Mouse (Mus musculus): Measurements from ENCODE around the gene Atcay. TPM values are rescaled to one million over a fixed set of nuclear protein-coding genes. Genes with fewer than 3 reads are reported as not detected.

The Atcay gene
- polyA plus RNA-seq (2012; rRNA removed): 166 and 169 TPM in 2 replicates

- Histone ChIP-seq H3K27ac (ENCODE audit: insufficient read depth, low read length) (peak within 1 kb of the TSS; percentile 95), H3K4me3 (ENCODE audit: insufficient read depth, low read length) (peak within 1 kb of the TSS; percentile 95), H3K4me1 (ENCODE audit: control insufficient read depth, insufficient read depth, low read length) (peaks cover 6% of the 10 kb centered on the region; the same call in 1 of the 2 replicates)
- TF ChIP-seq POLR2A (IDR thresholded peaks at IDR 0.05; ENCODE audit: extremely low read depth, insufficient read depth, low read length): peak; percentile 98
- peak; percentile 61 for TF ChIP-seq CTCF (IDR thresholded peaks at IDR 0.05; ENCODE audit: extremely low read depth, insufficient read depth, low read length)
Observed at GRCm38 (mm10) chr10:81230438-81231332, at the start of gene Atcay. Gene Atcay (minus strand): TSS chr10:81230833.

GRCm38 (mm10) chr10:81279496-81279895 is 48.9 kb upstream of the Atcay start:
- H3K4me1 ChIP-seq (ENCODE audit: control insufficient read depth, insufficient read depth, low read length): no peaks in the 10 kb centered on the region
- TF ChIP-seq CTCF (IDR thresholded peaks at IDR 0.05; ENCODE audit: extremely low read depth, insufficient read depth, low read length): no peak
- TF ChIP-seq POLR2A (IDR thresholded peaks at IDR 0.05; ENCODE audit: extremely low read depth, insufficient read depth, low read length): no peak
- no peak overlapping the region for H3K27ac ChIP-seq (ENCODE audit: insufficient read depth, low read length)
- H3K4me3 ChIP-seq (ENCODE audit: insufficient read depth, low read length): no peak overlapping the region

GRCm38 (mm10) chr10:81277676-81278075 is 47.0 kb upstream of the Atcay start:
- no peak overlapping the region for H3K27ac ChIP-seq (ENCODE audit: insufficient read depth, low read length)
- TF ChIP-seq CTCF (IDR thresholded peaks at IDR 0.05; ENCODE audit: extremely low read depth, insufficient read depth, low read length) (no peak), POLR2A (IDR thresholded peaks at IDR 0.05; ENCODE audit: extremely low read depth, insufficient read depth, low read length) (no peak)
- H3K4me1 ChIP-seq (ENCODE audit: control insufficient read depth, insufficient read depth, low read length): no peaks in the 10 kb centered on the region
- no peak overlapping the region for H3K4me3 ChIP-seq (ENCODE audit: insufficient read depth, low read length)

- Histone ChIP-seq H3K27ac (ENCODE audit: insufficient read depth, low read length) (no peak overlapping the region), H3K4me3 (ENCODE audit: insufficient read depth, low read length) (no peak overlapping the region), H3K4me1 (ENCODE audit: control insufficient read depth, insufficient read depth, low read length) (no peaks in the 10 kb centered on the region)
- TF ChIP-seq CTCF (IDR thresholded peaks at IDR 0.05; ENCODE audit: extremely low read depth, insufficient read depth, low read length) (no peak), POLR2A (IDR thresholded peaks at IDR 0.05; ENCODE audit: extremely low read depth, insufficient read depth, low read length) (no peak)
Observed at GRCm38 (mm10) chr10:81273842-81274241, 43.2 kb upstream of the Atcay start.

- no peak overlapping the region for H3K4me3 ChIP-seq (ENCODE audit: insufficient read depth, low read length)
- TF ChIP-seq CTCF (IDR thresholded peaks at IDR 0.05; ENCODE audit: extremely low read depth, insufficient read depth, low read length): no peak
- TF ChIP-seq POLR2A (IDR thresholded peaks at IDR 0.05; ENCODE audit: extremely low read depth, insufficient read depth, low read length): no peak
- no peaks in the 10 kb centered on the region for H3K4me1 ChIP-seq (ENCODE audit: control insufficient read depth, insufficient read depth, low read length)
- no peak overlapping the region for H3K27ac ChIP-seq (ENCODE audit: insufficient read depth, low read length)
Observed at GRCm38 (mm10) chr10:81272356-81272755, 41.7 kb upstream of the Atcay start.

- TF ChIP-seq CTCF (IDR thresholded peaks at IDR 0.05; ENCODE audit: extremely low read depth, insufficient read depth, low read length): no peak
- TF ChIP-seq POLR2A (IDR thresholded peaks at IDR 0.05; ENCODE audit: extremely low read depth, insufficient read depth, low read length): no peak
- no peaks in the 10 kb centered on the region for H3K4me1 ChIP-seq (ENCODE audit: control insufficient read depth, insufficient read depth, low read length)
- H3K4me3 ChIP-seq (ENCODE audit: insufficient read depth, low read length): peak overlapping the region; percentile 49
- no peak overlapping the region for H3K27ac ChIP-seq (ENCODE audit: insufficient read depth, low read length)
Observed at GRCm38 (mm10) chr10:81268643-81269412, 38.2 kb upstream of the Atcay start.

GRCm38 (mm10) chr10:81268056-81268455 is 37.4 kb upstream of the Atcay start:
- TF ChIP-seq CTCF (IDR thresholded peaks at IDR 0.05; ENCODE audit: extremely low read depth, insufficient read depth, low read length) (no peak), POLR2A (IDR thresholded peaks at IDR 0.05; ENCODE audit: extremely low read depth, insufficient read depth, low read length) (peak; percentile 86; the same call in 1 of the 2 replicates)
- H3K4me3 ChIP-seq (ENCODE audit: insufficient read depth, low read length): peak overlapping the region; percentile 49
- no peak overlapping the region for H3K27ac ChIP-seq (ENCODE audit: insufficient read depth, low read length)
- no peaks in the 10 kb centered on the region for H3K4me1 ChIP-seq (ENCODE audit: control insufficient read depth, insufficient read depth, low read length)

- H3K4me1 ChIP-seq (ENCODE audit: control insufficient read depth, insufficient read depth, low read length): no peaks in the 10 kb centered on the region
- H3K4me3 ChIP-seq (ENCODE audit: insufficient read depth, low read length): peak within 1 kb of the TSS; percentile 49
- H3K27ac ChIP-seq (ENCODE audit: insufficient read depth, low read length): peak within 1 kb of the TSS; percentile 85
- TF ChIP-seq POLR2A (IDR thresholded peaks at IDR 0.05; ENCODE audit: extremely low read depth, insufficient read depth, low read length) (peak; percentile 53; the same call in 1 of the 2 replicates), CTCF (IDR thresholded peaks at IDR 0.05; ENCODE audit: extremely low read depth, insufficient read depth, low read length) (no peak)
Observed at GRCm38 (mm10) chr10:81266211-81267105, 35.8 kb upstream of the Atcay start, which contains the start of the genes Mrpl54 and Apba3. Gene Mrpl54 (minus strand): TSS chr10:81266934. Gene Apba3 (plus strand): TSS chr10:81266960.
